Mouse (Mus musculus) olfactory bulb, adult 2 months (tissue): ENCODE measurements around the gene Top1. TPM values are rescaled to one million over a fixed set of nuclear protein-coding genes. Genes with fewer than 3 reads are reported as not detected.
A peak's percentile ranks its signal among the peaks of the same experiment; 100 is the strongest.

Source experiments
- H3K27ac ChIP-seq: fragments of 200-500 bp; 2 replicates; pipeline ENCODE4 v1.5.1; 2012; ENCODE audit warnings: low read depth, low read length; ENCODE audit not compliant: insufficient read depth
- H3K4me1 ChIP-seq: fragments of 200-500 bp; 2 replicates; pipeline ENCODE4 v1.6.1; 2012; ENCODE audit warnings: low read length; ENCODE audit not compliant: control insufficient read depth, insufficient read depth
- H3K4me3 ChIP-seq: fragments of 200-500 bp; 2 replicates; pipeline ENCODE4 v1.5.1; 2012; ENCODE audit warnings: mild to moderate bottlenecking, low read depth, low read length, moderate library complexity; ENCODE audit not compliant: insufficient read depth
- CTCF ChIP-seq: fragments of 200-500 bp; IDR thresholded peaks from 2 replicates; pipeline ENCODE4 v1.5.1; 2012; ENCODE audit warnings: low read depth, mild to moderate bottlenecking, low read length, moderate library complexity; ENCODE audit not compliant: insufficient read depth
- POLR2A ChIP-seq: fragments of 200-500 bp; IDR thresholded peaks from 2 replicates; pipeline ENCODE4 v1.6.1; 2012; ENCODE audit warnings: mild to moderate bottlenecking, low read depth, low read length, moderate library complexity; ENCODE audit not compliant: insufficient read depth
- WGBS: fragments of 180-500 bp; shearing (Covaris S2); methylation state at CpG from one replicate; pipeline ENCODE4 v1.1.7; 2018; 5-methylcytosine and 5-hydroxymethylcytosine counted together
- polyA plus RNA-seq: library from polyadenylated mRNA; stranded (reverse); fragments of >200 nt; gene quantifications from 2 replicates; pipeline ENCODE4 v1.2.4, GENCODE M21; 2012; ENCODE audit warnings: low replicate concordance; ENCODE audit not compliant: missing spikeins, insufficient read depth, insufficient read length

The Top1 gene
- polyA plus RNA-seq, 1 experiment: 317 TPM

GRCm38 (mm10) chr2:160744040-160744822, 98.5 kb downstream of the Top1 start:
- Histone ChIP-seq H3K4me1 (peaks cover 39% of the 10 kb centered on the region), H3K27ac (no peak overlapping the region), H3K4me3 (no peak overlapping the region)
- 83% methylated on average over 7 of the region's 7 CpGs for WGBS
- TF ChIP-seq CTCF (no peak), POLR2A (no peak)

- 72% methylated on average over 5 of the region's 5 CpGs for WGBS
- no peak for TF ChIP-seq CTCF
- TF ChIP-seq POLR2A: no peak
- Histone ChIP-seq H3K27ac (no peak overlapping the region), H3K4me3 (no peak overlapping the region), H3K4me1 (peaks cover 37% of the 10 kb centered on the region)
Observed at GRCm38 (mm10) chr2:160744823-160745210, 99.1 kb downstream of the Top1 start.

GRCm38 (mm10) chr2:160745497-160745896, 99.8 kb downstream of the Top1 start:
- Histone ChIP-seq H3K4me3 (no peak overlapping the region), H3K27ac (no peak overlapping the region), H3K4me1 (peaks cover 34% of the 10 kb centered on the region)
- 83% methylated on average over 1 of the region's 1 CpGs for WGBS
- TF ChIP-seq CTCF (no peak), POLR2A (no peak)

GRCm38 (mm10) chr2:160746637-160747036, 100.9 kb downstream of the Top1 start:
- H3K4me3 ChIP-seq: no peak overlapping the region
- H3K27ac ChIP-seq: peak overlapping the region; percentile 34; the same call in 1 of the 2 replicates
- H3K4me1 ChIP-seq: peaks cover 27% of the 10 kb centered on the region
- TF ChIP-seq CTCF (no peak), POLR2A (no peak)
- 67% methylated on average over 5 of the region's 5 CpGs for WGBS

- 50% methylated on average over 10 of the region's 10 CpGs for WGBS
- peak overlapping the region; percentile 34; the same call in 1 of the 2 replicates for H3K27ac ChIP-seq
- H3K4me3 ChIP-seq: no peak overlapping the region
- H3K4me1 ChIP-seq: peaks cover 27% of the 10 kb centered on the region
- TF ChIP-seq POLR2A (no peak), CTCF (no peak)
Observed at GRCm38 (mm10) chr2:160747075-160747474, 101.4 kb downstream of the Top1 start.

GRCm38 (mm10) chr2:160756583-160757203, 111.0 kb downstream of the Top1 start:
- WGBS: 91% methylated on average over 6 of the region's 6 CpGs
- no peak overlapping the region for H3K27ac ChIP-seq
- H3K4me3 ChIP-seq: no peak overlapping the region
- TF ChIP-seq CTCF (no peak), POLR2A (no peak)
- no peaks in the 10 kb centered on the region for H3K4me1 ChIP-seq

- Histone ChIP-seq H3K4me1 (no peaks in the 10 kb centered on the region), H3K27ac (no peak overlapping the region), H3K4me3 (no peak overlapping the region)
- TF ChIP-seq POLR2A: no peak
- peak; percentile 63 for TF ChIP-seq CTCF
- WGBS: 75% methylated on average over 9 of the region's 9 CpGs
Observed at GRCm38 (mm10) chr2:160760433-160761184, 114.9 kb downstream of the Top1 start.

- WGBS: 78% methylated on average over 3 of the region's 3 CpGs
- TF ChIP-seq CTCF (no peak), POLR2A (no peak)
- no peak overlapping the region for H3K4me3 ChIP-seq
- H3K27ac ChIP-seq: no peak overlapping the region
- peaks cover 5% of the 10 kb centered on the region; the same call in 1 of the 2 replicates for H3K4me1 ChIP-seq
Observed at GRCm38 (mm10) chr2:160763816-160764215, 118.1 kb downstream of the Top1 start.
